Mouse (Mus musculus): ENCODE results near the gene Thbs1.
A peak's percentile ranks its signal among the peaks of the same experiment; 100 is the strongest.
"Not testable (repeated sequence)": the region's sequence is repeated elsewhere in the genome, so short reads cannot be mapped to it uniquely, and the experiment has no call there.

Thbs1 gene

GRCm38 (mm10) chr2:118141651-118142050 lies 30.0 kb downstream of the Thbs1 start:
- DNase-seq (ENCODE audit: inconsistent age in 2 of 2, low spot score in 1 of 2): no peak

GRCm38 (mm10) chr2:118147749-118148148 lies 36.1 kb downstream of the Thbs1 start:
- DNase-seq (ENCODE audit: inconsistent age in 2 of 2, low spot score in 1 of 2): not testable (repeated sequence)

GRCm38 (mm10) chr2:118148321-118149142 lies 36.9 kb downstream of the Thbs1 start:
- DNase-seq (ENCODE audit: inconsistent age in 2 of 2, low spot score in 1 of 2): no peak

GRCm38 (mm10) chr2:118149855-118150563 lies 38.3 kb downstream of the Thbs1 start:
- peak; percentile 60 to 92 for DNase-seq (ENCODE audit: inconsistent age in 2 of 2, low spot score in 1 of 2)

GRCm38 (mm10) chr2:118158095-118158494 lies 46.4 kb downstream of the Thbs1 start:
- no peak for DNase-seq (ENCODE audit: inconsistent age in 2 of 2, low spot score in 1 of 2)

- DNase-seq (ENCODE audit: inconsistent age in 2 of 2, low spot score in 1 of 2): no peak
Measured at GRCm38 (mm10) chr2:118159126-118159525, 47.5 kb downstream of the Thbs1 start.

GRCm38 (mm10) chr2:118160547-118160946 lies 48.9 kb downstream of the Thbs1 start:
- no peak for DNase-seq (ENCODE audit: inconsistent age in 2 of 2, low spot score in 1 of 2)

- no peak for DNase-seq (ENCODE audit: inconsistent age in 2 of 2, low spot score in 1 of 2)
Measured at GRCm38 (mm10) chr2:118160991-118161390, 49.3 kb downstream of the Thbs1 start.

GRCm38 (mm10) chr2:118162486-118162885 lies 50.8 kb downstream of the Thbs1 start:
- no peak for DNase-seq (ENCODE audit: inconsistent age in 2 of 2, low spot score in 1 of 2)

GRCm38 (mm10) chr2:118164137-118164536 lies 52.5 kb downstream of the Thbs1 start:
- DNase-seq (ENCODE audit: inconsistent age in 2 of 2, low spot score in 1 of 2): no peak

- no peak for DNase-seq (ENCODE audit: inconsistent age in 2 of 2, low spot score in 1 of 2)
Measured at GRCm38 (mm10) chr2:118165691-118166090, 54.0 kb downstream of the Thbs1 start.

GRCm38 (mm10) chr2:118167731-118168130 lies 56.1 kb downstream of the Thbs1 start:
- no peak for DNase-seq (ENCODE audit: inconsistent age in 2 of 2, low spot score in 1 of 2)

GRCm38 (mm10) chr2:118168225-118168624 lies 56.5 kb downstream of the Thbs1 start:
- DNase-seq (ENCODE audit: inconsistent age in 2 of 2, low spot score in 1 of 2): no peak

- DNase-seq (ENCODE audit: inconsistent age in 2 of 2, low spot score in 1 of 2): no peak
Measured at GRCm38 (mm10) chr2:118174558-118175383, 63.1 kb downstream of the Thbs1 start.
